Mouse (Mus musculus) liver, embryonic 15.5 days (tissue): ENCODE results near the gene Smad6. TPM values are rescaled to one million over a fixed set of nuclear protein-coding genes. Genes with fewer than 3 reads are reported as not detected.
A peak's percentile ranks its signal among the peaks of the same experiment; 100 is the strongest.

ENCODE experiments used
- ATAC-seq: fragments of 200-750 bp; cut with Nextera tagmentation; 2 replicates; pipeline ENCODE4 v1.8.0; 2017; ENCODE audit warnings: moderate number of reproducible peaks, mild to moderate bottlenecking, moderate library complexity; ENCODE audit not compliant: insufficient read depth
- H3K27ac ChIP-seq: fragments of 300-500 bp; sonication (generic); replicated peaks from 2 replicates; pipeline ENCODE4 v1.5.1; 2015; ENCODE audit warnings: mild to moderate bottlenecking, inconsistent platforms
- H3K27me3 ChIP-seq: fragments of 300-500 bp; sonication (generic); 2 replicates; pipeline ENCODE4 v1.6.1; 2015; ENCODE audit warnings: mild to moderate bottlenecking, inconsistent platforms
- H3K36me3 ChIP-seq: fragments of 300-500 bp; sonication (generic); replicated peaks from 2 replicates; pipeline ENCODE4 v1.6.1; 2015; ENCODE audit warnings: moderate library complexity, mild to moderate bottlenecking, inconsistent platforms
- H3K4me1 ChIP-seq: fragments of 300-500 bp; sonication (generic); replicated peaks from 2 replicates; pipeline ENCODE4 v1.6.1; 2015; ENCODE audit warnings: inconsistent platforms
- H3K4me2 ChIP-seq: fragments of 300-500 bp; sonication (generic); 2 replicates; pipeline ENCODE4 v1.6.1; 2015; ENCODE audit warnings: moderate library complexity, mild to moderate bottlenecking, inconsistent platforms
- H3K4me3 ChIP-seq: fragments of 300-500 bp; sonication (generic); replicated peaks from 2 replicates; pipeline ENCODE4 v1.5.1; 2015; ENCODE audit warnings: mild to moderate bottlenecking, inconsistent platforms
- H3K9ac ChIP-seq: fragments of 300-500 bp; sonication (generic); 2 replicates; pipeline ENCODE4 v1.6.1; 2015; ENCODE audit warnings: moderate library complexity, mild to moderate bottlenecking, inconsistent platforms
- H3K9me3 ChIP-seq: fragments of 300-500 bp; sonication (generic); replicated peaks from 2 replicates; pipeline ENCODE4 v1.6.1; 2016; ENCODE audit warnings: inconsistent platforms
- WGBS: fragments of 180-500 bp; shearing (Covaris S2); methylation state at CpG from one replicate; pipeline ENCODE4 v1.1.7; 2015; ENCODE audit warnings: mixed read lengths; ENCODE audit not compliant: insufficient replicate concordance; 5-methylcytosine and 5-hydroxymethylcytosine counted together
- polyA plus RNA-seq: library from polyadenylated mRNA; unstranded; fragments of >200 nt; fragmentation: Nextera tagmentation; extraction: Ambion mirVana; gene quantifications from 2 replicates; pipeline ENCODE4 v1.2.1, GENCODE M21; 2015

The Smad6 gene
- polyA plus RNA-seq, 1 experiment from 2014 or later, result 2.3 TPM

DNA sequence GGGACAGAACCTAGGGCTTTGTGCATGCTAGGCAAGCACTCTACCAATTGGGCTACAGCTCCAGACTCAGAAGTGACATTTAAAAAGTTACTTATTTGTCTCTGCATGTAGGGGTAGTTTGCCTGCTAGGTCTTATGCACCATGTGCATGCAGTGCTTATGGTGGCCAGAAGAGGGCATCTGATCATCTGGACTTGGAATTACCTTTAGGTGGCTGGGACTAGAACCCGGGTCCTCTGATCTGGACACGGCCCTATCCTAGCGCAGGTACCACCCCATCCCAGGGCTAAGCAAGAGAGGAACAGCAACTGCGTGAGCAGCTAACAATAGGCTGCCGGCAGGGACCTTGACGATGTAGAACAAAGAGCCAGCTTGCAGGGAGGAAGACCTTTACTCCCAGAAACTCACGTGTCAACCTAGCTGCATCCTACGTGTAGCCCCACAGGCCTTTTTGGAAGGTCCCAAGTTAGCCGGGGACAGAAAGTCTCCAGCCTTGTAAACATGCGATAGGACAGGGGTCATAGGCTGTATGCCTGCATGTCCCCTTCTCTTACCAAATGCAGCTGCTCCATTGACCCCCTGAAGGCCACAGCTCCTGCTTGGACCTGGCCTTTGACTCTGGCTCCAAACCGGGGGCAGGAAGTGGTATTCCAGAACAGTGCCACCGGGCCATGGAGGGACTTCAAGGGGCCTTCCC lies 38.8 kb downstream of the Smad6 start:
- 65% methylated on average over 12 of the region's 12 CpGs for WGBS
- no peak overlapping the region for H3K4me2 ChIP-seq
- no peak overlapping the region; the same call in 1 of the 2 replicates for H3K27ac ChIP-seq
- H3K36me3 ChIP-seq, result no peaks in the 10 kb centered on the region
- H3K9ac ChIP-seq, result no peak overlapping the region
- H3K27me3 ChIP-seq, result no peaks in the 10 kb centered on the region
- H3K9me3 ChIP-seq, result no peaks in the 10 kb centered on the region
- peak; percentile 14; the same call in 1 of the 2 replicates for ATAC-seq
- H3K4me1 ChIP-seq, result peaks cover 62% of the 10 kb centered on the region
- H3K4me3 ChIP-seq, result no peak overlapping the region

GRCm38 (mm10) chr9:63981912-63982311 lies 39.9 kb downstream of the Smad6 start:
- Histone ChIP-seq H3K4me1 (peaks cover 63% of the 10 kb centered on the region), H3K9ac (no peak overlapping the region), H3K27me3 (no peaks in the 10 kb centered on the region), H3K27ac (no peak overlapping the region), H3K36me3 (no peaks in the 10 kb centered on the region), H3K4me3 (no peak overlapping the region), H3K9me3 (no peaks in the 10 kb centered on the region), H3K4me2 (no peak overlapping the region)
- no peak for ATAC-seq
- 79% methylated on average over 4 of the region's 4 CpGs for WGBS

DNA sequence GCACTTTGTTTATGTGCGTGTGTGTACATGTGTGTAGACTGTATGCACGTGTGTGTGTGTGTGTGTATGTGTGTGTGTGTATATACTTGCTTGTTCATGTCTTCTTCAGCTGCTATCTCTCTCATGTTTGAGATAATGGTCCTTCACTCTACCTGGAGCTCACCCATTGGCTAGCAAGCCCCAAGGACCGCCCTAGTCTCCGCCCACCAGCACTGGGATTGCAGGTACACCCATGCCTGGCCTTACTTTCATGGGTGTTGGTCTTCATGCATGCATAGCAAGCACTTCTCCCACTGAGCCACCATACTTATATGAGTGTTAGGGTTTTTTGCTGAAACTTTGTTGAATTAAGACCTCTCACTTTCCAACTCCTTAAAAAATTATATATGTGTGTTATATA lies 40.5 kb downstream of the Smad6 start:
- H3K4me1 ChIP-seq, result peaks cover 65% of the 10 kb centered on the region

GRCm38 (mm10) chr9:63980179-63981086 lies 41.4 kb downstream of the Smad6 start:
- WGBS, result 61% methylated on average over 18 of the region's 18 CpGs
- Histone ChIP-seq H3K27me3 (no peaks in the 10 kb centered on the region), H3K9me3 (no peaks in the 10 kb centered on the region), H3K9ac (no peak overlapping the region), H3K36me3 (no peaks in the 10 kb centered on the region), H3K4me3 (no peak overlapping the region), H3K27ac (no peak overlapping the region), H3K4me2 (no peak overlapping the region), H3K4me1 (peaks cover 68% of the 10 kb centered on the region)
- no peak for ATAC-seq

More for the DNA sequence above, 40.5 kb downstream of the Smad6 start:
- H3K36me3 ChIP-seq, result no peaks in the 10 kb centered on the region
- no peak overlapping the region for H3K4me2 ChIP-seq
- H3K27ac ChIP-seq, result no peak overlapping the region
- H3K4me3 ChIP-seq, result no peak overlapping the region
- H3K27me3 ChIP-seq, result no peaks in the 10 kb centered on the region
- ATAC-seq, result no peak
- H3K9ac ChIP-seq, result no peak overlapping the region
- 62% methylated on average over 4 of the region's 4 CpGs for WGBS
- no peaks in the 10 kb centered on the region for H3K9me3 ChIP-seq

- Histone ChIP-seq H3K27me3 (no peaks in the 10 kb centered on the region), H3K4me1 (peaks cover 69% of the 10 kb centered on the region), H3K4me2 (no peak overlapping the region), H3K9ac (no peak overlapping the region), H3K27ac (no peak overlapping the region), H3K4me3 (no peak overlapping the region), H3K9me3 (no peaks in the 10 kb centered on the region), H3K36me3 (no peaks in the 10 kb centered on the region)
- WGBS, result 26% methylated on average over 2 of the region's 2 CpGs
- ATAC-seq, result peak; percentile 47; the same call in 1 of the 2 replicates
These were observed 42.6 kb downstream of the Smad6 start for GRCm38 (mm10) chr9:63979275-63979674.

DNA sequence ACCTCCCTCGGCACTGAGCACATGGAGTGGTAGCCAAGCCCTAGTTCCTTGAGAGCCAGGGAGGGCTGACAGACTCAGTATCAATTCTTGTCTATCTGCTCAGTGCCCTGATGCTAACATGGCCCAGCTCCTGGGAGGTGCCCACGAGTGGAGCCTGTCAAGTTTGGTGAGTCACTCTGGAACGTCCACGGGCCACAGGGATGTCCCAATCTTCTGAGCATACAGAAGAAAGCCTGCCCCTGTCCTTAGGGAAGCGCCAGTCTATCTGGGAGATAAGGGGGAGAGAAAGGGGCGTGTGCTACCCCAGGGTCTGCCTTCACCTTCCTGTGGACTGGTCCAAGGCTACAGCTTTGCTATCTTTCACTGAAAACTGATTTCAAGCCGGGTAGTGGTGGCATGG lies 43.2 kb downstream of the Smad6 start:
- no peak for ATAC-seq
- Histone ChIP-seq H3K27ac (no peak overlapping the region), H3K27me3 (no peaks in the 10 kb centered on the region), H3K4me3 (no peak overlapping the region), H3K9me3 (no peaks in the 10 kb centered on the region), H3K36me3 (no peaks in the 10 kb centered on the region), H3K4me1 (peaks cover 66% of the 10 kb centered on the region), H3K4me2 (no peak overlapping the region), H3K9ac (no peak overlapping the region)
- 28% methylated on average over 7 of the region's 7 CpGs for WGBS

DNA sequence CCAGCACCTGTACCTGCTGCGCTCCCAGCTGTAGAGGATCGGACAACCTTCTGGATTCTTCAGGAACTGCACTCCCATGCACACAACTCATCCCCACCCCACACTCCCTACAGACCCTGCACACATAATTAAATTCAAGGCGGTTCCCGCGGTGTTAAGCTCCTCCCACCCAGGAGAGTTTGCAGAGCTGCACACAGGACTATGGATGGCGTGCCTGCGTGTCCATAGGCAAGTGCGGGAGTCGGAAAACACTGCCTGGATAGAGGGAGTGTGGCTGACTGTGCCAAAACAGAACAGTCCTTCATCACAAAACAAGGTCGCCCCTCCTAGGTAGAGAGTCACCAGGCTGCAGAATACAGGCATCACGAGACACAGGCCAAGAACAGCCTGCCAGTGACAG lies 45.9 kb downstream of the Smad6 start:
- no peaks in the 10 kb centered on the region for H3K9me3 ChIP-seq
- H3K4me3 ChIP-seq, result no peak overlapping the region
- H3K9ac ChIP-seq, result no peak overlapping the region
- H3K27ac ChIP-seq, result no peak overlapping the region
- H3K27me3 ChIP-seq, result no peaks in the 10 kb centered on the region; the same call in 1 of the 2 replicates
- H3K4me1 ChIP-seq, result peaks cover 58% of the 10 kb centered on the region
- 61% methylated on average over 11 of the region's 11 CpGs for WGBS
- ATAC-seq, result no peak
- no peak overlapping the region for H3K4me2 ChIP-seq
- no peaks in the 10 kb centered on the region for H3K36me3 ChIP-seq

DNA sequence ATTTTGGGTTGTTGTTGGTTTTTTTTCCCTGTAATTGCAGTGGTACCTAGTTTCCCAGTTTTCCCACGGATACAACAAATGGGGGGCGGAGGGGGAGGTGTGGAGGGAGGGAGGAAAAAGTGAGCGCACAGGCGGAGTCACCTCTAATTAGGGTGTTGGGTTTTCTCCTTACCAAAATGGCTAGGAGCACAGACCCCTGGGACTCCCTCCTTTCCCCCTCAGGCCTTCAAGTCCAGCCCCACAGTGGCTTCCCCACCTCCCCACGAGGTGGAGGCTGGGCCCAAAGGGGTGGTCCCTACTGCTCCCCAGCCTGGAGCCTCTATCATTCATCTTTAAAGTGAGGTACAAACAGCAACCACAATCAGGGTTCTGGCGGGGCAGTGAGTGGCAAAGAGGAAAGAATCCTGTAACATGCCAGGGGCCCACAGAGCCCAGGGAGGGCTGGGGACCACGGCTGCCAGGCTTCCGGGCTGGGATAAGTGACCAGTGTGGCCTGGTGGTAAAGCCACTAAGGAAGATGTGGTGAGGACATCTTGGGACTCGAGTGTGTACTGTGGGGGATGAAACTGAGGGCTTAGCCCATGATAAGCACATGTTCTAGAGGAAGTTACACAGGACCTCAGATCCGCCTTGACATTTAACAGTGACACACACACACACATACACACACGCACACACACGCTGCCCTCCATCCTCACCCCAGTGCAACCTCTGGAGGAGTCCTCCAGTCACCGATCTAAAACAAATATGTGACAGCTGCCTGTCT lies 47.4 kb downstream of the Smad6 start:
- ATAC-seq, result no peak
- Histone ChIP-seq H3K4me3 (no peak overlapping the region), H3K27me3 (peaks cover 8% of the 10 kb centered on the region; the same call in 1 of the 2 replicates), H3K36me3 (no peaks in the 10 kb centered on the region), H3K4me2 (no peak overlapping the region), H3K27ac (no peak overlapping the region), H3K4me1 (peaks cover 57% of the 10 kb centered on the region), H3K9me3 (no peaks in the 10 kb centered on the region), H3K9ac (no peak overlapping the region)
- WGBS, result 21% methylated on average over 13 of the region's 13 CpGs

DNA sequence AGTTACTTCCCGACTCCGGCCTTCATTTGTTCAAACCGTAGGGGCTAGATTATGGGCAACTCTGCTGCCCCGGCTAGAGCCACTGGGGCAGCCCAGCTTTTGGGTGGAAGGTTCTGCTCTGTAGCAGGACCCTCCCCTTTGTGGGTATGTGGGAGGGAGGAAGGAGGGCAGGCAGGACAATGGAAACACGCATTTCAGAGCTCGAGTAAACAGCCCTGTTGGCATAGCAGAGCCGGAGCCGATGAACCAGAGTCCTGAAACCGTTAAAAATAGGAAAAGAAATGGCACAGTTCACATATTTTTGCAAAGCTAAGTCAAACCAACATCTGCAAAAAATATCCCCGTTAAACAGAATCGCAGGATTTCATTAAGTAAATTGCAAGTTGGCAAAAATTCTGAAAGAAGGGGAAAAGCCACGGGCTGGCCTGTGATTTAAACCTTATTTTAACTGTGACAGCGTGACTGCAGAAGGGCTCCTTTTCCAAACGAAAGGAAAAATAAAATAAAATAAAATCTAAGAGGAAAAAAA lies 48.1 kb downstream of the Smad6 start:
- Histone ChIP-seq H3K4me2 (no peak overlapping the region), H3K9me3 (no peaks in the 10 kb centered on the region), H3K36me3 (no peaks in the 10 kb centered on the region), H3K4me3 (no peak overlapping the region), H3K9ac (no peak overlapping the region), H3K4me1 (peaks cover 51% of the 10 kb centered on the region), H3K27me3 (peaks cover 8% of the 10 kb centered on the region; the same call in 1 of the 2 replicates), H3K27ac (no peak overlapping the region)
- 47% methylated on average over 14 of the region's 14 CpGs for WGBS
- no peak for ATAC-seq

DNA sequence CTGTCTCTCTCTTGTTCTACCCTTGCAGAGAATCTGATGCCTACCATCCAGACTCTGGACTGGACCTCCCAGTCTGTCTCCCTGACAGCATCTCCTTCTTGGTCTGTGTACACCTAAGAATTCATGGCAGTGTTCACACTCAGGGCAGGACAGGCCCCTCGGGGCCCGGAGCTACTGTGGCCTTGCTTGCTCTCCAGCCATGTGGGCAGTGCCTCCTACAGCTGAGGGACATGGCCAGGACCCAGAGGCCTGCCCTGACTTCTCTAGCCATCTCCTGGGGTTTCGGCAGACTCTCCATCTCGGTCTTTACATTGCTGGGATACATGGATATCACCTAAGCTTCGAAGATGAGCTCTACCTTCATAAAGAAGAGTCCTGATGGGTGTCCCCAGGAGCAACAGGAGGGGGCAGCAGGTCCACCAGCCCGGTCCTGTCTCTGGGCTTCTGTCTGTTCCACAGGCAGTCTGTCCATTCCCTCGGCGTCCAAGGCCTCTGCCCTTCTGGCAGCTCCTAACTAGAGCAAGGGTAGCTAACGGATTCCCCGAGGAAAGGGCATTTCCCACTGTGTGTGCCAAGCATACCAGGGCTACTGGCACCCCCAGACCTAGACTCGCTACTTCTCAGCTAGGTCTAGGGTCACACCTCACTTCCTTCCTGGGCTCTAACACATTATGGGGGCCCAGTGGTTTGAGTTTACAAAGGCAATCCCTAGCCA lies 49.1 kb downstream of the Smad6 start:
- Histone ChIP-seq H3K27me3 (peaks cover 8% of the 10 kb centered on the region; the same call in 1 of the 2 replicates), H3K4me2 (no peak overlapping the region), H3K36me3 (no peaks in the 10 kb centered on the region), H3K9me3 (no peaks in the 10 kb centered on the region), H3K9ac (no peak overlapping the region), H3K27ac (no peak overlapping the region), H3K4me1 (peaks cover 52% of the 10 kb centered on the region), H3K4me3 (no peak overlapping the region)
- ATAC-seq, result no peak
- WGBS, result 68% methylated on average over 11 of the region's 11 CpGs
